Mouse (Mus musculus) R1 (cell line): ENCODE measurements around the gene Crtc3.

ENCODE experiments used
- DNase-seq: peaks from one replicate; pipeline ENCODE4 v3.0.0-alpha.2; 2018; ENCODE audit warnings: low read depth, low spot score

The Crtc3 gene

GRCm38 (mm10) chr7:80688556-80689220, at the start of gene Crtc3:
Crtc3 (minus strand) TSS chr7:80688877.
- peak; percentile 69 for DNase-seq

- no peak for DNase-seq
These were observed 47.5 kb upstream of the Crtc3 start for GRCm38 (mm10) chr7:80736199-80736598.

- DNase-seq: no peak
These were observed 44.3 kb upstream of the Crtc3 start for GRCm38 (mm10) chr7:80732986-80733385.

GRCm38 (mm10) chr7:80729662-80730061, 41.0 kb upstream of the Crtc3 start:
- DNase-seq: peak; percentile 57

- no peak for DNase-seq
These were observed 32.4 kb upstream of the Crtc3 start for GRCm38 (mm10) chr7:80721041-80721440.

GRCm38 (mm10) chr7:80719582-80719981, 30.9 kb upstream of the Crtc3 start:
- no peak for DNase-seq

GRCm38 (mm10) chr7:80719038-80719437, 30.4 kb upstream of the Crtc3 start:
- no peak for DNase-seq

GRCm38 (mm10) chr7:80718471-80718870, 29.8 kb upstream of the Crtc3 start:
- no peak for DNase-seq

GRCm38 (mm10) chr7:80716758-80717157, 28.1 kb upstream of the Crtc3 start:
- DNase-seq: no peak

- no peak for DNase-seq
These were observed 26.6 kb upstream of the Crtc3 start for GRCm38 (mm10) chr7:80715306-80715705.

GRCm38 (mm10) chr7:80711496-80711895, 22.8 kb upstream of the Crtc3 start:
- DNase-seq: no peak

GRCm38 (mm10) chr7:80710333-80710732, 21.7 kb upstream of the Crtc3 start:
- DNase-seq: no peak

- DNase-seq: no peak
These were observed 15.4 kb upstream of the Crtc3 start for GRCm38 (mm10) chr7:80704066-80704465.

GRCm38 (mm10) chr7:80702510-80702909, 13.8 kb upstream of the Crtc3 start:
- DNase-seq: peak; percentile 63

GRCm38 (mm10) chr7:80699709-80700108, 11.0 kb upstream of the Crtc3 start:
- no peak for DNase-seq

GRCm38 (mm10) chr7:80698940-80699339, 10.3 kb upstream of the Crtc3 start:
- no peak for DNase-seq

- DNase-seq: no peak
These were observed 9.2 kb upstream of the Crtc3 start for GRCm38 (mm10) chr7:80697859-80698258.

- no peak for DNase-seq
These were observed 8.2 kb upstream of the Crtc3 start for GRCm38 (mm10) chr7:80696903-80697302.

GRCm38 (mm10) chr7:80696334-80696733, 7.7 kb upstream of the Crtc3 start:
- DNase-seq: no peak

GRCm38 (mm10) chr7:80692472-80692871, 3.8 kb upstream of the Crtc3 start:
- no peak for DNase-seq

- no peak for DNase-seq
These were observed 2.5 kb upstream of the Crtc3 start for GRCm38 (mm10) chr7:80691131-80691530.

GRCm38 (mm10) chr7:80689221-80689591, 529 bp upstream of the Crtc3 start:
- DNase-seq: no peak

- DNase-seq: peak; percentile 68
These were observed 739 bp downstream of the Crtc3 start for GRCm38 (mm10) chr7:80687721-80688555.
